Mouse (Mus musculus) liver, adult 2 months (tissue): ENCODE data around the gene Fam78b. TPM values are rescaled to one million over a fixed set of nuclear protein-coding genes. Genes with fewer than 3 reads are reported as not detected.

Source experiments
- DNase-seq: peaks from one replicate; pipeline ENCODE4 v3.0.0-alpha.2; 2011; ENCODE audit warnings: low read depth, low spot score; ENCODE audit errors: extremely low read depth
- H3K27ac ChIP-seq: fragments of 200-500 bp; replicated peaks from 2 replicates; pipeline ENCODE4 v1.5.1; 2012; ENCODE audit warnings: low read depth, mild to moderate bottlenecking, control low read depth, inconsistent platforms, low read length; ENCODE audit not compliant: insufficient read depth
- H3K27me3 ChIP-seq: fragments of 200-500 bp; 2 replicates; pipeline ENCODE4 v1.6.1; 2012; ENCODE audit warnings: mild to moderate bottlenecking, moderate library complexity, low read length, inconsistent platforms; ENCODE audit not compliant: control insufficient read depth, insufficient read depth
- H3K36me3 ChIP-seq: fragments of 200-500 bp; 2 replicates; pipeline ENCODE4 v1.6.1; 2012; ENCODE audit warnings: low read length, inconsistent platforms; ENCODE audit not compliant: control insufficient read depth, insufficient read depth
- H3K4me1 ChIP-seq: fragments of 200-500 bp; 2 replicates; pipeline ENCODE4 v1.6.1; 2011; ENCODE audit warnings: low read length; ENCODE audit not compliant: control insufficient read depth, insufficient read depth
- H3K4me3 ChIP-seq: fragments of 200-500 bp; 2 replicates; pipeline ENCODE4 v1.5.1; 2011; ENCODE audit warnings: low read depth, mild to moderate bottlenecking, control low read depth, low read length, moderate library complexity; ENCODE audit not compliant: insufficient read depth
- H3K79me2 ChIP-seq: fragments of 200-500 bp; 2 replicates; pipeline ENCODE4 v1.6.1; 2012; ENCODE audit warnings: inconsistent platforms, mild to moderate bottlenecking, low read length, moderate library complexity; ENCODE audit not compliant: control insufficient read depth, insufficient read depth
- H3K9ac ChIP-seq: fragments of 200-500 bp; 2 replicates; pipeline ENCODE4 v1.6.1; 2012; ENCODE audit warnings: low read depth, mild to moderate bottlenecking, control low read depth, inconsistent platforms, low read length
- CTCF ChIP-seq: fragments of 200-500 bp; IDR thresholded peaks from 2 replicates; pipeline ENCODE4 v1.5.1; 2011; ENCODE audit warnings: low read depth, low read length, control low read depth
- POLR2A ChIP-seq: fragments of 200-500 bp; IDR thresholded peaks from 2 replicates; pipeline ENCODE4 v1.6.1; 2011; ENCODE audit warnings: low read length, control low read depth; ENCODE audit not compliant: insufficient read depth; ENCODE audit errors: extremely low read depth
- WGBS: fragments of 180-500 bp; shearing (Covaris S2); methylation state at CpG from one replicate; pipeline ENCODE4 v1.1.7; 2018; 5-methylcytosine and 5-hydroxymethylcytosine counted together
- polyA plus RNA-seq: library from polyadenylated mRNA; depleted of rRNA; stranded (reverse); fragments of >200 nt; gene quantifications from 2 replicates; pipeline ENCODE4 v1.2.3, GENCODE M21; 2012
- total RNA-seq: library from RNA; depleted of rRNA; stranded (reverse); fragments of >200 nt; gene quantifications from 2 replicates; pipeline ENCODE4 v1.2.3, GENCODE M21; 2014

Fam78b gene
- total and polyA plus RNA-seq, 2 experiments: 0.09 to 0.16 TPM

- H3K4me1 ChIP-seq: no peaks in the 10 kb centered on the region
- 66% methylated on average over 4 of the region's 4 CpGs for WGBS
Observed at GRCm38 (mm10) chr1:167126292-167126691, 125.1 kb downstream of the Fam78b start.

GRCm38 (mm10) chr1:167135748-167136147 lies 134.5 kb downstream of the Fam78b start:
- WGBS: 82% methylated on average over 5 of the region's 5 CpGs

More at GRCm38 (mm10) chr1:167126292-167126691, 125.1 kb downstream of the Fam78b start:
- TF ChIP-seq POLR2A (no peak), CTCF (no peak)
- Histone ChIP-seq H3K27ac (no peak overlapping the region), H3K27me3 (no peaks in the 10 kb centered on the region), H3K36me3 (no peaks in the 10 kb centered on the region), H3K9ac (no peak overlapping the region), H3K79me2 (no peaks in the 10 kb centered on the region), H3K4me3 (no peak overlapping the region)
- no peak for DNase-seq

More at GRCm38 (mm10) chr1:167135748-167136147, 134.5 kb downstream of the Fam78b start:
- Histone ChIP-seq H3K27ac (no peak overlapping the region), H3K27me3 (no peaks in the 10 kb centered on the region), H3K36me3 (no peaks in the 10 kb centered on the region), H3K79me2 (no peaks in the 10 kb centered on the region), H3K4me3 (no peak overlapping the region), H3K9ac (no peak overlapping the region), H3K4me1 (no peaks in the 10 kb centered on the region)
- TF ChIP-seq POLR2A: no peak
- TF ChIP-seq CTCF: no peak
- DNase-seq: no peak
